8 mouse cellular contexts compared by ENCODE assay signal in genomic region chr7:34229691-34230111, GRCm38 (mm10). TPM values are rescaled to one million over a fixed set of nuclear protein-coding genes. Genes with fewer than 3 reads are reported as not detected.
DNase-seq lines count a peak whose midpoint lies in the region; ATAC-seq and TF ChIP-seq lines count a peak whose summit lies in the region.

No protein-coding gene starts in this region.

- H3K36me3 ChIP-seq in C2C12 (ENCODE audit: control insufficient read depth, insufficient read depth), result peaks cover 40% of the 10 kb centered on the region
- H3K36me3 ChIP-seq in embryonic facial prominence, embryonic 14.5 days (ENCODE audit: control insufficient read depth, insufficient read depth, low read length), result peaks cover 40% of the 10 kb centered on the region
- peaks cover 37% of the 10 kb centered on the region for H3K36me3 ChIP-seq in limb, embryonic 15.5 days
- H3K36me3 ChIP-seq in myocyte (ENCODE audit: control insufficient read depth, insufficient read depth), result peaks cover 7% of the 10 kb centered on the region

- no peaks in the 10 kb centered on the region for H3K27me3 ChIP-seq in C2C12 (ENCODE audit: control insufficient read depth, insufficient read depth, insufficient read length)
- H3K27me3 ChIP-seq in embryonic facial prominence, embryonic 14.5 days (replicated peaks; ENCODE audit: control insufficient read depth, insufficient read depth, low read length), result no peaks in the 10 kb centered on the region
- H3K27me3 ChIP-seq in limb, embryonic 15.5 days, result no peaks in the 10 kb centered on the region
- no peaks in the 10 kb centered on the region for H3K27me3 ChIP-seq in myocyte (ENCODE audit: control insufficient read depth, insufficient read depth, insufficient read length)

- WGBS in embryonic facial prominence, embryonic 14.5 days, result 0% methylated on average over 14 of the region's 19 CpGs
- 0% methylated on average over 19 of the region's 19 CpGs for WGBS in limb, embryonic 15.5 days

- ATAC-seq in embryonic facial prominence, embryonic 14.5 days (ENCODE audit: low read depth), result peak; percentile 11
- no peak for ATAC-seq in limb, embryonic 15.5 days (ENCODE audit: insufficient number of reproducible peaks, low FRiP score, low TSS enrichment, low read depth)

- peaks cover 54% of the 10 kb centered on the region for H3K79me2 ChIP-seq in C2C12 (ENCODE audit: control insufficient read depth, insufficient read depth)
- peaks cover 49% of the 10 kb centered on the region for H3K79me2 ChIP-seq in myocyte (ENCODE audit: control insufficient read depth, insufficient read depth)

- H3K27ac ChIP-seq in embryonic facial prominence, embryonic 14.5 days (replicated peaks; ENCODE audit: low read depth, low read length), result peak overlapping the region; percentile 83
- H3K27ac ChIP-seq in limb, embryonic 15.5 days, result peak overlapping the region; percentile 90

- H3K4me1 ChIP-seq in embryonic facial prominence, embryonic 14.5 days (ENCODE audit: control insufficient read depth, insufficient read depth, low read length), result peaks cover 27% of the 10 kb centered on the region
- peaks cover 42% of the 10 kb centered on the region for H3K4me1 ChIP-seq in limb, embryonic 15.5 days

- H3K4me3 ChIP-seq in C2C12 (ENCODE audit: insufficient read depth, poor library complexity, severe bottlenecking), result peak overlapping the region; percentile 50
- H3K4me3 ChIP-seq in embryonic facial prominence, embryonic 14.5 days (ENCODE audit: low read depth, low read length), result peak overlapping the region; percentile 69
- H3K4me3 ChIP-seq in limb, embryonic 15.5 days, result peak overlapping the region; percentile 80
- H3K4me3 ChIP-seq in myocyte, result peak overlapping the region; percentile 85

- no peak for TF ChIP-seq CTCF in C2C12 (IDR thresholded peaks at IDR 0.05; ENCODE audit: control insufficient read depth, insufficient read depth, insufficient read length)

- peak overlapping the region; percentile 81 for H3K4me2 ChIP-seq in embryonic facial prominence, embryonic 14.5 days (ENCODE audit: low read depth, low read length)
- H3K4me2 ChIP-seq in limb, embryonic 15.5 days, result peak overlapping the region; percentile 78
- H3K4me2 ChIP-seq in myocyte (ENCODE audit: low read depth), result peak overlapping the region; percentile 74

- no peaks in the 10 kb centered on the region for H3K9me3 ChIP-seq in embryonic facial prominence, embryonic 14.5 days (ENCODE audit: control insufficient read depth, low read length)
- H3K9me3 ChIP-seq in limb, embryonic 15.5 days, result no peaks in the 10 kb centered on the region

- TF ChIP-seq POLR2A in myocyte (IDR thresholded peaks at IDR 0.05; ENCODE audit: insufficient read length, low read depth), result no peak

- peaks cover 30% of the 10 kb centered on the region for H3K79me3 ChIP-seq in C2C12 (ENCODE audit: low read depth)

- peak overlapping the region; percentile 68 for H3K9ac ChIP-seq in embryonic facial prominence, embryonic 14.5 days (ENCODE audit: low read depth, low read length)
- peak overlapping the region; percentile 87 for H3K9ac ChIP-seq in limb, embryonic 15.5 days

- DNase-seq in adrenal gland, adult 2 months, result peak; percentile 68
- DNase-seq in embryonic facial prominence, embryonic 14.5 days (ENCODE audit: low spot score), result peak; percentile 82
- DNase-seq in heart, adult 9 months (ENCODE audit: low spot score in 2 of 2), result peak; percentile 58 to 68
- DNase-seq in kidney, adult 9 months, result peak; percentile 59
- peak; percentile 47 for DNase-seq in testis, postnatal 14 days (ENCODE audit: low spot score)

- H3ac ChIP-seq in C2C12 (ENCODE audit: control insufficient read depth, insufficient read length, low read depth) (peak overlapping the region; percentile 61), myocyte (ENCODE audit: control insufficient read depth, insufficient read length) (peak overlapping the region; percentile 13)

TF ChIP-seq in C2C12, 6 proteins besides CTCF, POLR2A, EP300 and RAD21:
- TF ChIP-seq MAX (IDR thresholded peaks at IDR 0.05) (no peak), MYOG (IDR thresholded peaks at IDR 0.05; ENCODE audit: control insufficient read depth, extremely low read depth, insufficient read length) (no peak), USF1 (IDR thresholded peaks at IDR 0.05; ENCODE audit: low read depth) (no peak), FOSL1 (IDR thresholded peaks at IDR 0.05; ENCODE audit: insufficient read depth, low read length, poor library complexity, severe bottlenecking) (no peak), CEBPB (IDR thresholded peaks at IDR 0.05; ENCODE audit: low read depth) (no peak), MYOD1 (IDR thresholded peaks at IDR 0.05; ENCODE audit: control insufficient read depth, insufficient read length, low read depth) (no peak)

TF ChIP-seq in myocyte, 11 proteins besides CTCF, POLR2A, EP300 and RAD21:
- TF ChIP-seq POLR2AphosphoS2 (IDR thresholded peaks at IDR 0.05; ENCODE audit: insufficient read length, low read depth) (no peak), MYOD1 (IDR thresholded peaks at IDR 0.05; ENCODE audit: control insufficient read depth in 1 of 3, insufficient read length in 2 of 3, low read depth in 2 of 3) (peak in 2 of 3 experiments; percentile 34 to 63), CEBPB (IDR thresholded peaks at IDR 0.05; ENCODE audit: insufficient read depth, poor library complexity, severe bottlenecking) (no peak), MYOG (IDR thresholded peaks at IDR 0.05; ENCODE audit: control insufficient read depth in 1 of 3, insufficient read depth in 1 of 3, insufficient read length in 2 of 3, low read depth in 2 of 3) (peak in 1 of 3 experiments; percentile 70), SRF (IDR thresholded peaks at IDR 0.05; ENCODE audit: control insufficient read depth, insufficient read length, low read depth) (no peak), E2F4 (IDR thresholded peaks at IDR 0.05; ENCODE audit: insufficient read depth) (no peak)

RNA-seq across cellular contexts. Expression of gene Gpi1, which starts 0.4 kb away (rescaled TPM):
- polyA plus RNA-seq in C2C12 (2012; fragmentation: generic; extraction: Trizol), result 396 TPM
- 100 to 1,000 TPM; 290 to 557 TPM for total RNA-seq in adrenal gland, adult 2 months (2021)
- 507 and 510 TPM in 2 replicates for polyA plus RNA-seq in adrenal gland, adult 2 months (2012; rRNA removed)
- polyA plus RNA-seq in embryonic facial prominence, embryonic 14.5 days (2014; fragmentation: Nextera tagmentation; extraction: Ambion mirVana), result 313 and 332 TPM in 2 replicates
- polyA plus RNA-seq in limb, embryonic 15.5 days (2015; fragmentation: Nextera tagmentation; extraction: Ambion mirVana), result 288 and 306 TPM in 2 replicates
- 671 TPM for polyA plus RNA-seq in myocyte (2012; fragmentation: generic; extraction: Trizol)

RNA-seq across cellular contexts. Expression of gene Gm6096, which starts 21.1 kb away (rescaled TPM):
- 0.11 TPM for polyA plus RNA-seq in C2C12 (2012; fragmentation: generic; extraction: Trizol)
- total RNA-seq in adrenal gland, adult 2 months (2021), result not detected
- not detected in 2 replicates for polyA plus RNA-seq in adrenal gland, adult 2 months (2012; rRNA removed)
- polyA plus RNA-seq in embryonic facial prominence, embryonic 14.5 days (2014; fragmentation: Nextera tagmentation; extraction: Ambion mirVana), result not detected in 2 replicates
- polyA plus RNA-seq in limb, embryonic 15.5 days (2015; fragmentation: Nextera tagmentation; extraction: Ambion mirVana), result not detected in 2 replicates
- polyA plus RNA-seq in myocyte (2012; fragmentation: generic; extraction: Trizol), result 0.13 TPM

RNA-seq across cellular contexts. Expression of gene Pdcd2l, which starts 33.2 kb away (rescaled TPM):
- polyA plus RNA-seq in C2C12 (2012; fragmentation: generic; extraction: Trizol), result 41.7 TPM
- total RNA-seq in adrenal gland, adult 2 months (2021), result 10 to 100 TPM; 15.4 to 24.4 TPM
- polyA plus RNA-seq in adrenal gland, adult 2 months (2012; rRNA removed), result 27.9 and 31.1 TPM in 2 replicates
- 47.5 and 55.0 TPM in 2 replicates for polyA plus RNA-seq in embryonic facial prominence, embryonic 14.5 days (2014; fragmentation: Nextera tagmentation; extraction: Ambion mirVana)
- 59.1 and 59.9 TPM in 2 replicates for polyA plus RNA-seq in limb, embryonic 15.5 days (2015; fragmentation: Nextera tagmentation; extraction: Ambion mirVana)
- polyA plus RNA-seq in myocyte (2012; fragmentation: generic; extraction: Trizol), result 48.4 TPM
